Mouse (Mus musculus): ENCODE data around the gene Gas2l3.

Gas2l3 gene

DNA sequence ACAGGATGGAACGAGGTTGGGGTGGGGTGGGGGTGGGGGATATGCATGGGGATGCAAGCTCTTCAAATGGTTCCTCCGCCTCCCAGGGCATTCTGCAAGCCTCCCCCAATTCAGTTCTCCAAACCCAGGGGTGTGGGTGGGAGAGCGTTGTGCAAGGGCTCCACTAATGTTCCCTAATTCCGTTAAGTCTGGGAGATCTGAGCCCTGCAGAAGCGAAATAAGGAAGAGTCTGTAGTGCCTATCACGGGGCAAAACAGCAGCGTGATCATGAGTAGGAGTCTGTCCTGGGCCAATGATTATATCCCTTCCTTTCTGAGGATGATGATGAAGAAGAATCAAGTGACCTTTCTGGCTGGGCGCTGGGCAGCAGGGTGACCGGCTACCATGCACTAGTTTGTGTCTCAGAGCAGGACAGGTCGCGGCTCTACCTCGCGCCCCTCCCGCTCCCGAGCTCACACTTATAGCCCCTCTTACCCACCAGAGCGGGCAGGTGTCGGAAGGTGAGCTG lies 598 bp downstream of the Gas2l3 start:
- DNase-seq, result peak; percentile 38 to 55

DNA sequence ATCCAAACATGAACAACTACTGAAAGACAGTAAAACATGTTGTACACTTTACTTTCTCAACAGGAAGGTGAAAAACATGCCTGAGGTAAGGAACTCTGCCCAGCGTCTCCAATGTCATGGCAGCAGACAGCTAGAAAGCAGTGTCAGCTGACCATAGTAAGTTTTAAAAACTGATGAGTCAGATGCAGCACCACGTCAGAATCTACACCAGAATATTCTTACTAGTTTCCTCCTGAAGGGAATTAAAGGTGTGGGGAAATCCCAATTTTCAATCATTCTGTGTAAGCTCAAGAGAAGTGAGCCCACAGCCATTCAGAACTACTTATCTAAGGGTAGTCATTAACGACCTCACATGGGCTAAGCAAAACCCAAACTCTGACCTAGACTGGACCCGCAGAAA lies 1.1 kb downstream of the Gas2l3 start:
- DNase-seq, result no peak

DNA sequence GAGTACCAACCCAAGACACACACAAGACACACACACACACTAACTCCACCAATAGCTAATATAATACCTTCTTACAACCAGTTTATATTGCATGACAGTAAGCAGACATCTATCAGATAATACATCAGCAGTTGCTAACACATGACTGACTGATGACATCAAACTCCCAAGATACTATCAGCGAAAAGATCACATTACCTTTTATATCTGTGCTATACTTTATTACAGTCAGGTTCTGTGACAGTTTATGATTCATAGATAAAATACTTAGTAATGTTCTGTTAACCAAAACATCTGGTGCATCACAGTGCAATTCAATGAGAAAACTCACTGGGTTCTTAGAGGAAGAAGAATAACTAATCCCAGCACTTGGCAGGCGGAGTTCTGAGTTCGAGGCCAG lies 1.8 kb downstream of the Gas2l3 start:
- no peak for DNase-seq

DNA sequence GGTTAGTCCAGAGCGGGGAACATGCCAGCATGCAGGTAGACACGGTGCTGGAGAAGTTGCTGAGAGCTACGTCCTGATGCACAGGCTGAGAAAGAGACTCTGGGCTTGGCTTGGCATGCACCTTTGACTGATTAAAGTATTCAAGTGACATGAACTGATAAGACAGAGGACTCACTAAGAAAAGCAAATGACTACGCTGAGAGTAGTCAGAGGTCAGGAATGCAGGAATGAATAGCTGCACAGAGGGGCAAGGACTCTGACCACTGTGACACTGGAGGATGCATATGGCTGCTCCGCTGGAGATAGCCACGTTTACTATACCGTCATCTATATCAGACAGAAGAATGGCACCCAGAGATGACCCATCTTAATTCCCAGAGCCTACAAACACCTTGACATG lies 4.4 kb downstream of the Gas2l3 start:
- no peak for DNase-seq

DNA sequence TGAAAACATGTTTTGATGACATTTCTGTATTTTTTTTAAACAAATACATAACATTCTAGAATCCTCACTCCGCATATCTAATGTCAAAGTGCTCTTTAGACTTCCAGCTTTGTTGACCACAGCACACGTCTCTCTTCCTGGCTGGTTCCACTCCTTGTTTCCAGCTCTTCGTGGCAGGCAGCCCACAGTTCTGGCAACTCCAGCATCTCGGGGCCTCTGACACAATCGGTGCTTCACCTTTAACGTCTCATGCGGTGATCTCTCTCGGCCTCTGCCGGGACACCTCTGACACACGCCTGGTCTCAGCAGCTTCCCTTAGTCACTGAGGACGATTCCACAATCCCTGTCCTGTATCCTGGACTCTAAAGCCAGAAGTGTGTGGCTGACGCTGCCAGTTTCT lies 5.8 kb downstream of the Gas2l3 start:
- no peak for DNase-seq

DNA sequence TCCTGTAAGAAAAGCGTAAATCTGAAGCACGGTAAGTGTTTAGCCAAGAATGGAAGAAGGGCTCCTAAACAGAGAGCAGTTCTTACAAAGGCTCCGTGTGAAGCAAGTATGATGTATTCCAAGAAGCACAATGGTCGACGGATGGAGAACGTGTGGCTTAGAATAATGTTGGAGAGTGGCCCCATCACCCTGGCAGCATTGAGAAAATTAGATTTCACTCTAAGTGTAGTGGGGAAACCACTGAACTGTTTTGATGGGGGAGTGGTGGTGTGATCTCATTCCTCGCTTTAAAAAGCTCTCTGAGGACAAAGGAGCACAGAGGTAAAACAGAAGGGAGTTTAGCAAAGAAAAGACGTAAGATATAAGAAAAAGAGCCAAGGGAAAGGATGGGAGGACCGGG lies 6.3 kb downstream of the Gas2l3 start:
- no peak for DNase-seq

DNA sequence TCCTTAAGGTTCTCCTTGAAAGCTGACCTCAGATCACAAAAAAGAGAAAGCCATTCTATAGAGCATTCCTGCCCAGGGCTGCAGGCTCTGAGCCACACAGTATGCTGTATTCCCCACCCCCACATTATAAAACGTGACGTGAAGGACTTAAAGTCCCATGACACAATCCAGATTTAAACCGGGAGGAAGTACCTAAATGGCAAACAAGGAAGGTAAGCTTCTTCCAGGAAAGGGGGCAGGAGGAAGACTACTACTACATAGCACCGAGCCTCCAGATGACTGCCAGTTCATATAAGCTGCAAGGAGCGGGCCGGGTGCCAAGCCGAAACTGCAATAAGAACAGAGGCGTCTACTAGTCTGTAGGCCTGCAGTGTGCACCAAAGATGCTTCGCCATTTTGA lies 7.8 kb downstream of the Gas2l3 start:
- no peak for DNase-seq

DNA sequence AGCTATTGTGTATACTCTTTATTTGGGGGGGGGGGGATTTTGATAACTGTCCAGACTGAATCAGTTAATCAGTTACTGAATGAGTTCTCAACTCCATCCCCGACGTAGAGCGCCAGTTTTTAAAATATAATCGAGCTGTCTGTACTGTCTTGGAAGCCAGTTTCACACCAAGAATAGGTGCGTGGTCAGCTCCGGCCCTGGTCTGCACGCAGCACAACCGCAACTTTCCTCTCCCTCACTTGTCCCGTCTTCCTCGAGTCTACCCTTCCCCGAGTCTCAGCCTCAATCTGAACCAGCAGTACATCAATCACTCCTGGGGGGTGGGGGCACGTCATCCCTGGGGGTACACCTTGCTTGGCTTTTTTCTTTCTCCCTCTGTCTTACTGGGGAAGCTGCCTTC lies 8.4 kb downstream of the Gas2l3 start:
- no peak for DNase-seq

DNA sequence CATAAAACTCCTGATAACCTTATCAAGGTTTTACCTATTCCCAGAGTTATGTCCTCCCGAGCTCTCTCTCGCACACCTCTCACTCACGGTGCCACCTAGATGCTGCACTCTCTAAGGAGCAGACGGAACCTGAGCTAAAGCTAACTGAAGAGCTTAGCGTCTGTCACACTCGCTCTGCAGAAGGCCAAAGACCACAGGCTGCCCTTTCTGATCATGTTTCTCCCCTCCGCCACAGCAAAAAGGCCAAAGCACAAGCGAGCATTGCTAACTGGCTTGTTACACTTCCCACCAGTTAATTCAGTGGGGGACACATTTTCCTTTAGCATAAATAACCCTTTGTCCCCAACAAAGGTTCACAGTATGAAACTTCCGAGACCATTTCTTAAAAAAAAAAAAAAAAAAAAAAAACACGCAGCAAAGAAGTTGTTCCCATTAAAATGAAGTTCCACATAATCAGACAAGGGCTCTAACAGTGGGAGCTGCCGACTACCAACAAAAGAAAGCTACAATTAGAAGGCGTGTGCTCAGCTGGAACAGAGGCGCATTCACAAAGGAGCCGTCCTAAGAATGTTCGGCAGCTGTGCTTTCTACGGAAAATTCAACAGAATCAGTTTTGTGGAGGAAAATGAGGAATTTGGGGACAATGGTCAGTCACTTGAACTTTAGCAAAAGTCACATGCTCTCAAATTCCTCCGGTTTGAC lies 9.1 kb downstream of the Gas2l3 start:
- no peak for DNase-seq

DNA sequence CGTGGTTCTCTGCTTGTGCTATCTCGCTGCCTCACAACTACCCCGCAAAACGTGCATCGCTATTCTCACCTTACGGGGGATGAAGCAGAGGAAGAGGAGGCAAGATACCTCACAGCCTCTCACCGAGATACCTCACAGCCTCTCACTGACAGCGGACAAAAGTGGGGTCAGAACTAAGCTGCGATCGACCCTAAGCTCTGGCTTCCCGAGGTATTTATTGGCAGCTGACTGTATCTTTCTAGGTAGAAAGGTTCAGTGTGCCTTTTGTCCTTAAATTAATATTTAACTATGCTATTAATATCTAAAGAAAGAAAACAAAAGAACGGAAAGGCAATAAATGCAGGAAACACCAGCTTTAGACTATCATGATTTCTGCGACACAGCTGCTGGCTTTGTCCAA lies 11.0 kb downstream of the Gas2l3 start:
- no peak for DNase-seq

DNA sequence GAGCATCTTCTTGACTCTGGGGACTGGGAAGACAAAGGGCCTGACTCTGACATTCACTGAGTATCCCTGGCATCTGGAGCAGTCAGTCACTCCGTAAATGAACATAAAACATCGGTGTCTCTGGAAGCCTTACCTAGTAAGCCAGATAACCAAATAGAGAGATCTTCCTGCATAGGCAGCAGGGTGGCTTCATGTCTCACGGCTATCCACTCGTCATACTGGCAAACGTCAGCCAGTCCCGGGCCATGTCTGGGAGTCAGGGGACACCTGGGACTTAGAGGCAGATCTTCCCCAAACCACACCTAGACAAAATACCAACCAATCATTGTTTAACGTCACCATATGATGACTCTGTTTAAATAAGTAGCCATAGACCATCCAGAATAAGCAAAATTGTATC lies 13.0 kb downstream of the Gas2l3 start:
- no peak for DNase-seq

DNA sequence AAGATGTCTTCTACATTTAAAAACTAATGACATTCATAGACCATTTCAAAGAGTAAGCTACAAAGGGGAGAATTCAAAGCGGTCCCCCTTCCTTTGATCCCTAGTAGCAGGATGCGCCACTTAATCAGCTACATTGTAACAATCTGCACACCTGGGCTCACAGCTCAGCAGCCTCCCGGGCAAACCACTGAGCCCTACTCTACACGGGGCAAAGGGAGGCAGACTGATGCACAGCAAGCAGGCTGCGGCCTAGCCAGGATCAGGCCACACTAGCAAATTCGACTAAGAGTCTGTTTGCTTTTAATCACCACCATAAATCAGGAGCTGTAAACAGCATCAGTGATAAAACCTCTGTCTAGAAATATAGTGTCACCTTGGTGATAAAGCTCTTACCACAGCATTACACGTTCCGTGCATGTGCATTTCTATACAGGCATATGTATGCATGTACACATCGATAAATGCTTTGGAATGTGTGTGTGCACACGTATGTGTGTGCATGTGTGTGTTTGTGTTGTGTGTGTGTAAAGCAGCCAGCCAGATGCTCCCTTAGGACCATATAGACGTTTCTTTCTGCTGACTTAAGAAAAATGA lies 18.9 kb downstream of the Gas2l3 start:
- DNase-seq, result no peak

DNA sequence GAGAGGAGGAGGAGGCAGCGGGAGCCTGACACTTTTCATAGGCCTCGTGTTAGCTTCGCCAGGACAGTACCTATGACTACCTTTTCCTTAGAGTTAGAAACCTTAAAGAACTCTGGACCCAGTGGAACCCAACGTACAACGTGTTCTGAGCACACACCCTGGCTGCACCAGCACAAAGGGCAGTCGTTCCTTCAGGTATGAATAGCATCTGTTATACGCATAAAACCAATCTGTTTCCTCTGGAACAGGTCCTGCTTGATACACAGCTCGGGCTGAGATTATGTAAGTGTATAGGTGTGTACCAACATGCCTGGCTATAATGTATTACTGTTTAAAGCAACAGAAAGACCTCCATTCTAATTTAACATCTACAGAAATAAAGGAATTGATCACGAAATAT lies 19.6 kb downstream of the Gas2l3 start:
- no peak for DNase-seq

DNA sequence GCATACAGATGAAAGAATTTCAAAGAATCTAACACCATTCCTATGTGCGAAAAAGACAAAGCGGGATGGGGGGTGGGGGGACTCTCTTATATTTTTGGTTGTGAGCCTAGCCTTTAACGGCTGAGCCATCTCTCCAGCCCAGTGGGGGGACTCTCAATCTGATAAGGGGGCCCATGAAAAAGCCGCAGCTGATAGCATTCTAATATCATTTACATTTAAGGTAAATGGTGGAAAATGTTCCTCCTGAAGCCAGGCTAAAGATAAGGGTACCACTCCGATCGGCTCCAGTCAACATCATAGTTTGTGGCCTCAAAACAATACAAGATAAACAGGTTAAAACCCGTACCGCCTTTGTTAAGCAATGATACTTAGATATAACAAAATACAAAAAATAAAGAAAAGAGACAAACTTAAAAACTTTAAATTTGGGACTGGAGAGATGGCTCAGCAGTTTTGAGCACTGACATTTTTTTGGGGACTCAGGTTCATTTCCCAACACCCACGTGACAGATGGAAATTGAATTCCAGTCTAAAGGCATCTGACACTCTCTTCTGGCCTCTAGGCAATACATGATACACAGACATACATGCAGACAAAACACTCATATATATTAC lies 20.5 kb downstream of the Gas2l3 start:
- no peak for DNase-seq

DNA sequence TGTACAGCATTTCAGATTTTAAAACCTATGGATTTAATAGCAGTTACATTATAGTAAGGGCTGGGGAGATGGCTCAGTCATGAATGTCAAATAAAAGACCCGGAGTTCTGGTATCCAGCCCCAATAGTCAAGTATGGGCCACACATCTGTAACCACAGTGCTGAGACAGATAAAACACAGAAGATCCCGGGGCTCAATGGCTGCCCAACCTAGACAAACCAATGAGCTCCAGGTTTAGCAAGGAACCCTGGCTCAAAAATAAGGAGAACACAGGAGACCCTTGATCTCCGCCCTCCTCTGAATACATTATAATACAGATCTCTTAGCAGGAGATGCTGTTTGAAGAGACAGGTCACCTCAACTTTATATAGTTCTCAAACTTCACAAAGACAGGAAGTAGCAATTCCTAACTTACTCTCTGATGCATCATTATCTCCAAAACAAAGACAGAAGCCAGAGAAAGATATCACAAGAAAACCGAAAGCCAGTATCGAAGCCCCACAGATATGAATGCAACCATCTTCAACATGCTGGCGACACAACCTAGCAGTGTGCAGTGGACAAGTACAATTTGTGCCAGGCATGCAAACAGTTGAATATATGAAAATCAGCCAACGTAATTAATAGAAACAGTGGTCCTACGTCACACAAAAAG lies 21.1 kb downstream of the Gas2l3 start:
- no peak for DNase-seq

DNA sequence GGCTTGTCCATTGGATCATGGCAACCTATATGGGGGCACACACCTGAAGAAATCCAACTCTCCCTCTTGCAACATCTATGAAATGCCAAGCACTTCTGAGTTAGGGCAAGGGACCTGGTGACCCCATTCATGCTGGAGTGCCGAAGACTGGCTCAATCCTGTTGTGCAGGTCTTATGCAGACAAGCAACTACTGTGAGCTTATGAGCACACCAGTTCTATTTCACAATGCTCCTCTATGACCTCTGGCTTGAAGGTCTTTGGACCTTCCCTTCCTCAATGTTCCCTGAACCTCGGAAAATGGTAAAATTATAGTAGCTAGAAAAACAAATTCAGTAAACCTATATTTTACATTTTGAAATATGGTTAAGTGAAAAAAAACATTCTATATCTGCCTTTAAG lies 25.8 kb downstream of the Gas2l3 start:
- DNase-seq, result no peak

DNA sequence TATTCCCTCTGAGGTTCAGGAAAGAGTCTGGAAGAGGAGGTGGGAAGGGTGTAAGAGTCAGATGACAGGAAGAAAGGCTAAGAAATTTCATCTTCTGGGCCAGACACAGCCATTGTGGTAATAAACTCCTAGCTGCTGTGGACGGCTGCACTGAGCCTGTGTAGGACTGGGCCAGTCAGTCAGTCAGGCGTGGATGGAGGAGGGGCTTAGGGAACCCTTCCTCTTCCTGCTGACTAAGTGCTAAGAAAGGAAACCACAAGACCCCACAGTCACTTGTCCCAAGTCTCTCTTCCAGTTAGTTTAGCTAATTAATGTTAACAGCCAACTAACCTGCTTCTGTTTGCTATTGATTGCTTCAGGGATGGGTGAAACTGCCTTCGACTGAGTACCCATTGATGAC lies 28.3 kb downstream of the Gas2l3 start:
- DNase-seq, result no peak

DNA sequence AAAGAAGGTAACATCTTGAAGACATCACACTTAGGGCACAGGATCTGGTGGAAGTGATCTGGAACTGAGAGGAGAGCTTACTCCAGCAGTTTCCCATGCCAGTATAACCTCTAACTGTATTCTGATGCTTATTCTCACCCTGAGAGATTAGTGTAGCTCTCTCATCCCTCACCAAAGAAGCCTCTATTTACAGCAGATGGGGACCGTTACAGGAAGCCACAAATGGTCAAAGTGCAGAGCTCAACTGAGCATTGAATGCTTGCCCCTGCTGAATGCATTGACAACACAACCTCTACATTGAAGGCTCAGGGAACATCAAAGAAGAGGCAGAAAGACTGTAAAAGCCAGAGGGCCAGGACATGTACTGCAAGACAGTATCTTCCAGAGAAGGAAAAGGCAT lies 36.2 kb downstream of the Gas2l3 start:
- no peak for DNase-seq

DNA sequence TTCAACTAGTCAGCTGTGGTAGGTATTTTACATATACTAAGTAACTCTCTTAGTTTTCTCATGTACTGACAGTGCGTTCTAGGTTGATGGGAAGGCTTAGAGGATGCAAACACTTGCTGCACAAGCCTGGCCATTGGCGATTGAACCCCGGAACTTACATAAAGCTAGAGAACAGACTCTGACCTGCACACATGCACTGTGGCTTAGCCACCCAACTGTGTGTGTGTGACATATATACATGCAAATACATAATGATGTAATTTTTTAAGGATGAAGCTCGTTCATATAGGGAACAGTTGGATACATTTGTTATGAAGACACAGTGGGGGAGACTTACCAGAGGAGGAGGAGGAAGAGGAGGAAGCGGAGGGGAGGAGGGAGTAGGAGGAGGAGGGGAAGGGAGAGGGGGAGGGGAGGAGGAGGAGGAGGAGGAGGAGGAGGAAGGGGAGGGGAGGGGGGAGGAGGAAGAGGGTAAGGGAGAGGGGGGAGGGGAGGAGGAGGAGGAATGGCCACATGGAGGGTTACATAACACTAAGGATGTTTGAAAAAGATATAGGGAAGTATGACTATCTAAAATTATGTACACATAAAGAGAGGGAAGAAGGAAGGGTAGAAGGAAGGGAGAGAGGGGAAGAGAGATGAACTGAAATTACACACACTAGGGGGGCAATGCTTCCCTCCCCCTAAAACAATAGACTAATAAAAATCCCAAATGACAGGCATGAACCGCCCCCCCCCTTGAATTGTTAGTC lies 36.9 kb downstream of the Gas2l3 start:
- DNase-seq, result no peak

DNA sequence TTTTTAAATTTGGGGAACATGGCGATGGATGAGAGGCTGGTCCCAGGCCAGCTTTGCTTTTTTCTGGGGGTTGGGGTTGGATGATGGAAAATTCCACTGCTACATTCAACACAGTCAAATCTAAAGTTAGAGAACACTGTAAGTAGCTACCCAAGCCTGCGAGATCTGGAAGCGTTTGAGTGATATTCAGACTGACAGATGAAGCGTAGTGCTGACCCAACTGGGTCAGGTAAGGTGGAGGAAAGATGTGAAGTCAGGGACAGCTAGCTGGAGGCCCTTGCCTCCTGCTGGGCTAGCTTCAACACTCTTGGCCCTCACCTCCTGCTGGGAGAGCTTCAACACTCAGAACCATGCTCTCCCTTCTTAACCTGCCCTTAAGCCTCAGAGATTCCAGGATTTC lies 38.8 kb downstream of the Gas2l3 start:
- DNase-seq, result no peak

DNA sequence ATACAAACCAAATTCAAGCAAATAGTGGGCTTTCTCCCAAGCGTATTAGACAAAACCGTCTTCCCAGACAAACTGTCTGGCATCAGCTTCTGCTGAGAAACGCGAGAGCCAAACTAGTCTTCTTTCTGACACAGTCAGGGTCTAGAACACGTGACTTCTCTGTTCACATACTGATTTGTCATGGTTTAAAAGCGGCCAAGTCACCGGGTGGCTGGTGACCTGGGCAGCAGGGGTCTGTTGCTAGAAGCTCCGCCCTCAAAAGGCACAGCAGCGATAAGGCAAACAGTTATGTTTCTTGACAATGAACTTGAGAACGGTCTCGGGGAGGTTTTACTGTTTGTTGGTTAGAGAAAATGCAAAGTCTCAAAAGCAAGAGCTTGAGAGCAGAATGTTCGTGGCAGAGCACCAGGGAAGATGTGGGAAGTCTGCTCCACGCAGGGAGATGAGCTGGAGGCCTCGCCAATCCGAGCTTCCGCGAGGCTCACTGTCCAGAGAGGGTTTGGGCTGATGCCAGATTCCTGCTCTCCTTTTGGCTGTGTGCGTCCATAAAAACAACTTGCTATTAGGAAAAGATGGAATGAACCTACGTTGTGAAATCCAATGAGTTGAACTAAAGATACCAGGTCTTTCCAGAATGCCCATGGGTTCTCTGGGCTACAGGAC lies 43.0 kb downstream of the Gas2l3 start:
- peak; percentile 22 to 28 for DNase-seq

DNA sequence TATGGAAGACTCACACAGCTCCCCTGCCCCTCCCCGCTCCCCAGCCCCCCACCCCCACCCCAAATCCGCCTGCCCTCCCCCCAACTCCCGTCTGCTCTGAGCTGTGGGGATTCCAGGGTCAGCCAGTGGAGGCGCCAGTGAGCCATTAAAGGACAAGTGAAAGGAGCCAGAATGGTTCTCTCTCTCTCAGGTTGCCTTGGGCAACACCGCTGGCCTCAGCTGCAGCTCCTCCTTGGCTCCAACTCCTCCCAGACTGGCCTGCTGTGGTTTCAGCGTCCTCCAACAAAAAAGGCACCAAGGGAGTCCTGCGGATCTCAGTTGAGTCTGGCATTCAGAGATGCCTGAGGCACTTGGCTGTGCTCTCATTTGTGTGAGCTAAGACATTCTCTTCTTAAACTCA lies 47.9 kb downstream of the Gas2l3 start:
- DNase-seq, result peak; percentile 33 to 45

DNA sequence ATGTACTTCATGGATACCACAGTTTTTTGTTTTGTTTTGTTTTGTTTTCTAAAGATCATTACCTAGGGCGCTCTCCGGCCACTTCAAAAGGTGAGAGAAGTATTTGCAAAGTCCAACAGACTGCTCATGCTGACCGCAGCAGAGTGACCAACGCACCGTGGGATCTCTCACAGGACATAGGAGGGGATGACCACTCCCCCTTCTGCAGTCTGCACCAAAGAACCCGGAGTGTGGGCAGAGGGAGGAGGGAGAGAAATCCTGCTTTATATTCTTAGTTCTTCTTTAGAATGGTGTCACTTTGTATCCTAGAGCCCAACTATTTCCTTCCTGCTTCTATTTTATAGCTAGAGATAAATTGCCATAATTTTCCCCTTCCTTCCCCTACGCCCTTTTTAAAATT lies 48.4 kb downstream of the Gas2l3 start:
- DNase-seq, result no peak
